Mouse (Mus musculus): ENCODE measurements at regions not wholly inside any gene's neighbourhood (a gene's known extent, or its start where the extent isn't known, plus 50 kb on each side); places are given as distances from the start of the nearest gene placed in this dataset.

DNA sequence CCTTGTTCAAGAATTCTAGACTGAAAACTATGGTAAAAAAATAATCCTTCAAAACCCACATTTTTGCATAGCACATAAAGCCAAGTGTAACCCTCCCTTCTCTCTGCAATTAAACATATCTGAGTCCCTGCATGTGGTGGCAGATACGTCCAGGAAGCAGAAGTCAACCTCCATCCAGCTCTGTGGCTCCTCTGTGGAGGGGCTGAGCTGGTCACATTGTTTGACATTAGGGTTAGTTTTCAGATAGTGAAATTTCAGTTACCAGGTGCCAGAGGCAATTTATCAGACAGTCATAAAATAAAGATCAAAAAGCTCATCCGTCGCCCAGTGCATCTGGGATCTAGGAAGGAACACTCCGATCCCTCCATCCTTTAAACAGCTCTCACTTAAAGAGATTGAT is 77.1 kb upstream of the Nt5c1b start:
- TF ChIP-seq CTCF (IDR thresholded peaks at IDR 0.05; ENCODE audit: insufficient read depth, low read length) (no peak), POLR2A (IDR thresholded peaks at IDR 0.05; ENCODE audit: borderline replicate concordance, extremely low read depth, low read depth, low read length) (no peak)
